Mouse (Mus musculus) spleen, adult 12 weeks (tissue): ENCODE data around the gene Wnt11.

Source experiments
- DNase-seq: peaks from one replicate; pipeline ENCODE4 v3.0.0; 2022; ENCODE audit warnings: low spot score

Wnt11 gene

DNA sequence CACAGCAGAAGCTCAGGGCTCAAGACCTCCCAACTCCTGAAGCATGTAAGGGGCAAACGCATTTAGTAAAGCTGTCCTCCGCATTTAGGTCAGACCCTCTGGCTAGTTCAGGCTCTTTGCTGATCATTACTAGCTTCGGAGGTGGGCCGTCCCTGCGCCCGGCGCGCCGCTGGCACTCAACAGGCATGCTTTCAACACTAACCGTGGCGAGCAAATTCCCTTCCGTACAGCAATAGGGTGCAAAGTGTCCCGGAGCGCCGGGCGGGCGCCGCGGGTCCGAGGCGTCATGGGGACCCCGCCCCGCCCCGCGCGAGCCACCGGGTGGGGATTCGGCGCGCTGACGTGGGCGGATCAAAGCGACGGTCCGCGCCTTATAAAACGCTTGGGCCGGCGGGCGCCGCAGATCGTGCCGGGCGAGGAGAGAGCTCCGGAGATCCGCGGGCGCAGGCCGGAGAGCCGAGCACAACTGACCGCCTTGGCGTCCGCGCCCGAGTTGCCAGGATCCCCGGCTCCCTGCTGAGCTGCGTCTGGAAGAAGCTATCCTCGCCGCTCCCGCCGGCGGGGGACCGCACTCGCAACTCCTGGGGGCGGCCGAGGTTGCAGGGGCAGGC, at the start of gene Wnt11:
Gene Wnt11, plus strand, starts transcription at position 402 of the 611 bp plus-strand sequence.
- no peak for DNase-seq

DNA sequence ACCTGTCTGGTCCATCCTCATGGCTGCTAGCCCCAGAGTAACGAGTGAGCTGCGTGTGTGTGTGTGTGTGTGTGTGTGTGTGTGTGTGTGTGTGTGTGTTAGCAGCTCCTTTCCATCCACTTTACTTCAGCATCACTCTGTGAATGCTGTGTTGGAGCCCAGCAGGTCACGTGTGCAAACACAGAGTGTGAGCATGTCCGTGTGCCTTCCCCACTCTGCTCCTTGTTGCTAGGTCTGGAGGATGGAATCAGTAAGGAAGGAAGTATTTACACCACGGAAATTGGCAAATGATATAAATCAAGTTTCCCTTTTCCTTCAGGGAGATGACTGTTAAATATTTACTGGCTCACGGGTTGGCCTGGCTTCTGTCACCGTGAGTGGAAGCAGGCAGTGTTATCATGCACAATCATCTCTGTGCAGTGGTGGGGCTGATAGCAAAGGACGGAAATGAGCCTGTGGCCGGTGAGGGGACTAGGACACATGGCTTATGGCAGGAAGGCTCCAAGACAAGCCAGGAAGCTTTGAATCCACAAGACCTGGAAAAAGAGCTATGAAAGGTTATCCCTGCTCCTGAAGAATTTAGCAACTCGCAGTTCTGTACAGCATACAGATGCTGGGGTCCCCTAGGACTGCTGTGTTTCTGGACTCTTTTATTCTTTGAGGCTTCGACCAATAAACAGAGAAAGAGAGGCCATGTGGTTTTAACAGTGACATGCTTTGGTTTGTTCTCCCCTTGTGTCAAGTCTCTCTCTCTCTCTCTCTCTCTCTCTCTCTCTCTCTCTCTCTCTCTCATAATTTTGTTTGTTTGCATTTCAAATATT, 47.9 kb upstream of the Wnt11 start:
- DNase-seq = no peak

DNA sequence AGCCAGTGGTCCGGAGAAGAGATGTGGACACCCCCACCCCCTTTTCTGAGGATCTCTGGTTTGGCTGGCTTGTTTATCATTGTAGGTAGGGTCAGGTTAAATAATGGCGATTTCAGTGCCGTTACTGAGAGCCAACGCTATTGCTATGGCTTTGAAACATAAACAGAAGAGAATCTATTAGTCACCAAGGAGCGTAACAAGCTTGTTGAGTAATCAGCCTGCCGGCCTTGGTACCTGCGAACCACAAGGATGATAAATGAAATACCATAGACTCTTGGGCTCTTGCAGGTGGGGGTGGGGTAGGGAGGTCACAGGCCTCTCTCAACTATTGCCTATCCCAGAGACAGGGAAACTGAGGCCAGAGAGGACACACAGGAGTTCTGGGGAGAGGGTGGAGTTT, 46.2 kb upstream of the Wnt11 start:
- DNase-seq = no peak

DNA sequence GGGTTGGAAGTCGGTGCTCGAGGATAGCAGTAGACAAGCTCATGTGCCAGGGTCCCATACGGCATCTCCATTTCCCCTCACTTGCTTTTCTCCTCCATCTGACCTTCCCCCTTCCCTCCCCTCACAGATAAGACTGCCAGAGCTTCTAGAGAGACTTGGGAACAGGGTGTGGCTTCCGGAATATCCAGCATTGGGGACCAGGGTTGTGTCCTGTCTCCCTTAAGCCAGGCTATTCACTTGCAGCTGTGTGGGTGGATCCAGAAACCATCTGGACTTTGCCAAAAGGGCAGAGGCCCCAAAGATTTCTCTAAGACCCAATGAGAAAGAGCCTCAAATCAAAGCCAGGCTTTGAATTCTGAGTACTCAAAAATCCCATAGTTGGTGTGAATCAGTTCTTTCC, 45.8 kb upstream of the Wnt11 start:
- DNase-seq = no peak

DNA sequence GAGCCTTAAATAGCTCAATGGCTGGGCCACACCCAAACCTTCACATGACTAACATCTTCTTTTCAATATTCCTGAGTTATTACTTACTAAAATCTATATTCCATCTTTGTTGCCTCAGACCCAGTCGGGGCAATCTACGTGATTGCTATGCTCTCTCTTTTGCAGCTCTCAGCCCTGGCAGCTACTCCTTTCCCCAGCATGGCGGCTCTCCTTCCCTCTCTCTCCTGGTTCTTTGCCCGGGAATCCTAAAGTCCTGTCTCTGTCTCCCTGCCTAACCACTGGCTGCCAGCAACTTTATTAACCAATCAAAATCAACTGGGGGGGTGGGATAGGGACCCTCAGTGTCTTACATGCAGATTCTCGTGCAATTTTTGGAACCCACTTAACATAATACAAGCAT, 43.0 kb upstream of the Wnt11 start:
- no peak for DNase-seq

DNA sequence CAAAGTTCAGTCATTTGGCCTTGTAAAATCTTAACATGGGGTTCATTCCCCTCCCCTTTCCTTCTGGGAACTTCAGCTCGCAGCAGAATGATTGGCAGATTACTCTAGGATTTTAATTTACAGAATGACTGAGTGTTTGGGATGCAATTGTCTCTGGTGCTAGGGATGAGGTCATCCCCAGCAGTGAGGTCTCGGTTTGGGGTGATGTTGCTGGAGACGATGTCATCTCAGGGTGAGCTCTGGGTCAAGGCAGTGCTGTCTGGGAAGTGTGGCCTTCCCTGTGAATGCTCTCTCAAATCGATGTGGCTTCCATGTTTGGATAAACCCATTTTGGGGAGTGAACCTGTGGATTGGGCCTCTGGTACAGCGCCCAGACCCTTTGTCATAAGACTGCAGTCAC, 41.1 kb upstream of the Wnt11 start:
- no peak for DNase-seq

DNA sequence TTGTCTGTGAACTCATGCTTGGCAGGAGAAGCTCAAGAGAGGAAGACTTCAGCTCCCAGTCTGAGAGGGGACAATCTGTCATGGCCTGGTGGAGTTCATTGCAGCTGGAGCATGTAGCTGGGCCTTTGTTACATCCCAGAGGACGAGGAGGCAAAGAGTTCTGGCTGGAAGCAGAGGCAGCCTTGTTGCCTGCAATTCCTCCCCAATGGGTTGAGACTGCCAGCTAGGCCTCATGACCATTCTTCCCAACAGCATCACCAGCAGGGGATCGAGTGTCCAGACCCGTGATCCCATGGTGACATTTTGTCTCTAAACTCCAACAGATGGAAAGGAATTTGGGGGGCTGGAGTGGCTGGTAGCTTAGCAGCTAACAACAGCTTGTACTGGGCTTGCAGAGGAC, 40.5 kb upstream of the Wnt11 start:
- DNase-seq = no peak

DNA sequence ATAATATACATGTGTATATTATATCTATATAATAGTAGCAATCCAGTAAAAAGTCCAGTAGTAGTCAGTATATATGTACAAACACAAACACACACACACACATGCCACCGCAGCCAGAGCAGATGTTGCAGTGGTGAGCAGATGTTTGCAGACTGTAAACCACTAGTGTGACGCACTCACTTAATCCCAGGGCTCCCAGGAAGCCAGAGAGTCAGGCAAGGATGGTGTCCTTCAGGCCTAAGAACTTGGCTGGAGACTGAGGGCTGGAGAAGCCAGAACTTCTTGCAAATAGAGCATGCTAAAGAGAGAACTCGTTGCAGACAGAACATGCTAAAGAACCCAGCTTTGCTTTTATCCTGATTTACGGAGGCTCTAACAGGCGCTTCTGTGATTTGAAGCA, 39.3 kb upstream of the Wnt11 start:
- no peak for DNase-seq

DNA sequence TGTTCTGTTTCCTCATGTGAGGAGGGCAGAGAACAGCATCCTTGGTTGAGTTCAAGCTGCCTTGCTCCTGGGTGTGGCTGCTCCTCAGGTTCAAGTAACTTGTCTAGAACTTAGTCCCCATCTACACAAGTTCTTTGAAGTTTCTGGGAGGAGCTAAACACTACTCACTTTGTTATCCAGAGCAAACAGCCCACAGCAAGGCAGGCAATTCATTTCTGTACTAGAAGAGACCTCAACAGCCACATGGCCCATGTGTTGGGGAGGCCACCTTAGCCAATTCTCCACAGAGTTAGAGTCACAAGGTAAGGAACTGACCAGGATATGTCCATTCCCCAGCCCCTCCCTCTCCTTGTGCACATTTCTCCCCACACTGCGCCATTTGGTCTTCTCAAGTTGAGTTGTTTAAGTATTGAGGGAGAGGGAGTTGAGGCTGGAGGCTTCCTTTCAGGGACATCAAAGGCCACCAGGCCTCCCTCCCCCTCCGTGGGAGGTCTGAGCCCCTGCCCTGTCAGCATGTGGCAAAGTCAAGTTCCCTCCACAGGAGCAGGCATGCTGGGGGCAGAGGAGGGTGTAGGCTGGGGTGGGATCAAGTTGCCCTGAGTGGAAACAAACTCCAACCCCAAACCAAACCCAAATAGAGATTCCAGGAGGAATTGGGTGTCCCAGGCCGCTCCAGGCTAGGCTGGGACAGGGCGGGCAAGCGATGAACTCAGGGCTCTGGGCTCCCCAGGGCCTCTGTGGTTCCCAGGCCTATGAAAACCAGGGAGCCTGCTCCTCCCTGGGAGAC, 37.4 kb upstream of the Wnt11 start:
- DNase-seq = no peak

DNA sequence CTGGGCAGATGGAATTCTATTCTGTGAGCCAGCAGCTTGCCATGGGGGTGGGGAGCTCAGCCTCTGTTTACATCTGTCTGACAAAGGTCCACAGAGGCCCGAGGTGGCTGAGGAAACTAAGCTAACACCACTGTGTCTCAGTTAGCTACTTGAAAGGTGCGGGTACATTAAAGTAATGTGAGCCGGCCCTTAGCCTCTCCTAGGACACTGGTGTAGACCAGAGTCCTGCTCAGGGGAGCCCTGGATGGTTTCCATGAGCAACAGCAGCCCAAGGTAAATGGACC, 36.8 kb upstream of the Wnt11 start:
- no peak for DNase-seq

DNA sequence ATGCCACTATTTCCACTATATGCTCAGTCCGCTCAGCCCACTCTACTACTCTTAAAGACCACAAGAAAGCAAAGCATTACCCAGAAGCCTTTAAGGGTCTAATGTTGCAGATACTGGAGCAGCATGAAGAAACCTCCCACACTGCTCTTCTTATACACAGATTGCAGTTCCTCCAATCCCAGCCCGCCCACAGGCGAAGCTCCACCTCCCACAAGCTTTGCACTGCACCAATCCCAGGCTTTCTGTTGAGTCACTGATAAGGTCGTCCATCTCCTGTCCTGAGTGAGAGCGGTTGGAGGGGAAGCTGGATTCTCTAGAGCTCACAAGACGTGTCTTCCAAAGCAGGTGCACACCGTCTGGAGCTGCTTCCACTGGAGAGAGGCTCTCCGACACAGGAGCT, 34.5 kb upstream of the Wnt11 start:
- DNase-seq = no peak

DNA sequence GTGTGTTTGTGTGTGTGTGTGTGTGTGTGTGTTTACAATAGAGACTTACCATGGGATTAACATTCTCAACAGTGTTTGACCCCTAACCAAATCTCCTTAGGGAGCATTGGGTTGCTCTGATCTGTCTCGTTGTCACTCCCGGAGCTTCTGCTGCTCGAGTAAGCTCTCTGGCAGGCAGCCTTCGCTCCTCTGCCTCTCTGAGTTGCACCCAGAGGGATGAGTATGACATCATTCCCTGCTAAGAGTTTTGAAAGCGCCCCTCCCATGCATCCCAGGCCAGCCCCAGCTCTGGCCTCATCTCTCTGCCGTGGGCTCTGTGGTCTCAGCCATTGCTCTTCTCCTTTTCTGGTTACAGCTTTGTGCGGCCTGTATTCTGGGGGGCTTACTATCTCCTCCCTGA, 33.8 kb upstream of the Wnt11 start:
- DNase-seq = no peak

DNA sequence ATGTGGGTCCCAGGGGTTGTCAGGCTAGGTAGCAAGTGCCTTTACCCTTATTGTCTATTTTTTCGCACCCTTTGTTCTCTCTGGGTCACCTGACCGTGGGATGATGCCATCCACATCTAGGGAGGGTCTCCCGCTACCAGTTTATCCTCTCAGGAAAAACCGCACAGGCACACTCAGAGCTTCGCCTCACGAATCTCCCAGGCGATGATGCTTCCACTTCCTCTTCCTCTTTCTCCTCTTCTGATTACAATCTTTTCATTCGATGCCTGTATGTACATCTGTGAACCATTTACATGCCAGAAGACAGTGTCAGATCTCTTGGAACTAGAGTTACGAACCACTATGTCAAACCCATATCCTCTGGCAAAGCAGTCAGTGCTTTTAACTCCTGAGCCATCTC, 31.7 kb upstream of the Wnt11 start:
- DNase-seq = no peak

DNA sequence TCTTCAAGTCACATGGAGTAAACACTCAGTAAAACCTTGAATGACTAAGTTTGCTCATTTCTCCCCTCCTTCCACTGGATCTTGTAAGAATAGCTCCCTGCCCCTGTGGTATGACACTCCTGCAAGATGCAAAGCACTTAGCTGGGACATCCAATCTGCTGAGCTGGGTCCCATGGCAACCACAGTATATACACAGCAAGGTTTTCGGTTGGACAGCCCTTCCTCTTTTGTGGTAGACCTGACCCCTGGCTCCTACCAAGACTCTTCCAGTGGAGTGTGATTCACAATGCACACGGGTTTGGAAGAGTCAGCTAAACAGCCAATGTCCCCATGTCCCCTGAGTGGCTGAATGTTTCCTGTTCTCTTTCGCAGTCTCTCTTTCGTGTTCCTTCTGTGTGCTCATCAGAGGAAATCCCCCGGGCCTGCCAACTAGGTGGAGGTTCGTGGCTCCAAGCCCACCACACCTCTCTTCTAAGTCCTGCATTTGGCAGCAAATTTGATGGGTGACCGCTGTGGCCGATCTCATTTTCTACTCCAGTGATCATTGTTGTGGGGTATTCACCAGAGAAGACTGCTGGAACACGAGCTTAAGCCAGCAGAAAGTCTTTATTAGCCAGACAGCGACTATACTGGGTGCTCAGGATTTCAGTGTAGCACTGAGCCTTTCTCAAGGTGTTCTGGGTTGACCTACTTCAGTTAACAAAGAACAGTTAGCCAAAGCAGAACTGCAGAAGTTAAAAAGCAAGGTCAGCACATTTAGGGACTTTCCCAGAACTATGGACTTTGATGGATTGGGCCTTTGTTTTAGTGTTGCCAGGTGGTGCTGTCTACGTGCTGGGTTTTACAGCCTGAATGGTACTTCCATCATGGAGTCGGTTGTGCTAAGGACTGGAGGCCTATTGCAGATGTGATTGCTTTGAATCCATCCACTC, 29.8 kb upstream of the Wnt11 start:
- DNase-seq = no peak

DNA sequence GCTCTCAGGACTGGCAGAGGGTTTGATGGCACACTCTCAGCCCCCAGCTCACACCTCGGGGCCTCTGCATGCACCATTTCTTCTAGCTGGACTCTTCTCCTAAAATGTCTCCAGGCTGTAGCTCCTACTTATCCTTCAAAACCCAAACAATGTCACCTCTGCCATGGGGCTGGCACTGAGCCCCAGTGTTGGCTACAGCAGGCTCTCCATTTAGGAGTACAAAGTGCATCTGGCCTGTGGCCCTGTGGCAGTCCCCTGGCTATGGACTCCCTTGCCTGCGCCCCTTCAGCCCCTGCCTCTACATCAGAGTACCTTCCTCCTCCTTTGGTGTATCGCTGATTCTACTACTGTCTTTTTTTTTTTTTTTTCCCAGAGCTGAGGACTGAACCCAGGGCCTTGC, 28.0 kb upstream of the Wnt11 start:
- DNase-seq = no peak

DNA sequence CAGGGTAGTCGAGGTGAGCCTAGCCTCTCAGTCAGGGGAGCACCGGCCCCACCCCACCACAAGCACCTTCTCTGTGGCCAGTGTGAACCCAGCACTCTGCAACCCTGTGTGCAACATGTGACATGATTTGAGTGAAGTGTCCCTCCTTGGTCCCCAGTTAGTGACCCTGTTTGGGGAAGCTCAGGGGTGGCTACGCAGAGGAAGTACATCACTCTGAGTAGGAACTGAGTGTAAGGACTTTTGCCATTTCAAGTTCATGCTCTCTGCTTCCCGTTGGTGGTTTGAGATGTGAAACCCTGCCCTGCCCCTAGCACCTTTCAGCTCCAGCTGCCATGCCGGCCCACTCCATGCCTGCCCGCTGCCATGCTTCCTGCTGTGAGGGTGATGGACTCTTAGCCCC, 25.5 kb upstream of the Wnt11 start:
- no peak for DNase-seq

DNA sequence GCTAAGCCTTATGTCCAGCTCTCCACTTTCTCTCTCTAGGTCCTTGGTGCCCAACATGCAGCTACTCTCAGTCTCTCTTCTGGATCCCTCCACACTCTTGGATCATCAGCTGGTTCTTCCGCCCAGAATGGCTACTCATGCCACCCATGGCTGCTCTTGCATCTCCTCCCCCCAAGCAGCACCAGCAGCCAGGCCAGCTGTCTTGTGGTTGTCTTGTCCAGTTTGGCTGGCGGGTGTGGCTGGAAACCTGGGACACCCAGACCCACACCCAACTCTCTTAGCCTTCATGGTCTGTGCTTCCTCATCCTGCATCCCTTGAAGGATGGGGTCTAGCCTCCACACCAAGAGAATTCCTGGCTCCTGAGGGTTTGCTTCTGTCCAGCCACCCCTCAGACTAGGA, 24.3 kb upstream of the Wnt11 start:
- DNase-seq = no peak

DNA sequence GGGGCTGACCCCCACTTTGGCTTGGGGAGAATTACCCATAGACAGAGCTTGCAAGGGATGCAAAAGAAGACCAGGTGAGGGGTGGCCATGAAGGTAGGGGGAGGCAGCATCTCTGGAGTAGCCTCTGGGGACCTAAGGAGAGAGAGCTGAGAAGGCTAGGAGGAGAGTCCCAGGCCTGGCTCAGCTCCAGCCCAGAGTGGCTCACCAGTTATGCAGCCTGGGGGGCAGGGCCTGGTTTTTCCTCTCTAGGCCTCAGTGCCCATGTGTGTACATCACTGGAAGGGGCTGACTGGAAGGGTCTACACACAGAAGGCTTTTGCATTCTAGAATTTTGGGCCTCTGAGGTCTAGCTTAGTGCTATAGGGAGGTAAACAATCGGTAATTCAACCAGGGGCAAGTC, 14.4 kb upstream of the Wnt11 start:
- DNase-seq = no peak

DNA sequence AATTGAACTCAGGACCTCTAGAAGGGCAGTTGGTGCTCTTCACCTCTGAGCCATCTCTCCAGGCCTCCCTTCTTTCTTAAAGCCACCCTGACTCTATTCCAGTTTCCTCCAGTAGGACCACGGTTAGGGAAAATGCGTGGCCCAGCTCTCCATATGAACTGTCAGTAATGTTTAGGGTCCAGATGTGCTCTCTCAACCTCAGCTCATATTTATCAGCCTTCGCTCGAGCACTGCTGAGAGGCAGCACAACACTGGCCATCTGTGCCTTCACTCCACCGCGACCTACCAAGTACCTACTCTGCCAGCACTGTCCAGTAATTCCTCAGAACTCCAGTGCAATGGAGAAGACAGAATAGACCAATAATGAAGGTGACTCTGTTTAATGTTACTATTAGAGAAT, 12.0 kb upstream of the Wnt11 start:
- DNase-seq = no peak

DNA sequence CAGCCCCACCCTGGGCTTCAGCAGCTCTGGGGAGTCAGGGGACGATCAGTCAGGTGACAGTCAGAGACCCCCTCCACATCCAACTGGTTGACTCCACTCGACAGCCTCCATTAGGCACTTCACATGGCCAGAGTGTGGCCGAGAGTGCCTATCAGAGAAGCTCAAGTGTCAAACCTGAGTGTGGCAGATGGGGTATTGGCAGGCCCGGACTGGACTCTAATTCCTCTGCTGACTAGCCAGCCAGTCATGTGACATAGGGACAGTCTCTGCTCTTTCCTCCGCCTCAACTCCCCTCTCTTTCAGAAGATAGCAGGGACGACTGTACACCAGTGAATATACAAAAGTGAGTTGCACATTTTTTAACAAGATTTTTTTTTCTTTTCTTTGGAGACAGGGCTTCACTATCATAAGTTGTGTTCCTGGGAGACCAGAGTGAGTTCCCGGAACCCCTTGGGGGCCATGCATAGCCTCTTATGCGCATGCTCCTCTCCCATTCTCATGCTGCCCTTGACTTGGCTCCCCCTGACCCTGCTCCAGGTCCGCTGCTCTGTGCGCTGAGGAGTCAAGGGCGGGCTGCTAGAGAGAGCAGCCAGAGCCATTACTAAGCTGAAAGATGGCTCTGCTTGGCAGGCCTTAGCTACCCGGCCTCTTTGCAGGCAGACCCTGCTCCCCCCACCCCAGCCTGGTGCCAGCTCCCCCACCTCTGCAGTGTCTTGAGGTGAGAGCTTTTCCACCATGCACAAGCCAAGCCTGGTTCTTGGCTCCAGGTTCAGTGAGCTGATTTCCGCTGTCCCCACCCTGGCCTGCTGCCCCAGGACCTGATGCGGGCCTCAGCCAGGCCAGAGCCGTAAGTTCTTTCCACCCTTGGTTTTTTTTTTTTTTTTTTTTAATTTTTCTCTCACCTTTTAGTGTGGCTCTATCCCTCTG, 10.8 kb upstream of the Wnt11 start:
- no peak for DNase-seq

DNA sequence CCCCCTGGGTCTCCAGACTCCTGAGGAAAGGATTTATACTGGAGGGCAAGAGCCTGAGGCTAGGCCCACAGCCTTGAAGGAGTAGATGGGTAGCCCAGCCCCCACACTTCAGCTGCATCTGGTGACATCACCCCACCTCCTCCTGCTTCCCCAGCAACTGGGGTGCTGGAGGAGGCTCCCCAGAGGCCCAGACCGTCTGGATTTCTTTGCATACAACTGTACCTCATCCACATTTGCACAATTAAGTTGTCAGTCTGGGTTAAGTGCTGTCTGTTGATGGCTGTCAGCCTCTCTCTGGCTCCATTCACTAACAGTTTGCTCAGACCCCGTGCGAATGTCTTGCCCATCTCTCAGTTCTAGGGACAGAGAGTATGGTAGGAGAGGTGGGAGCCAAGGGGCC, 6.9 kb upstream of the Wnt11 start:
- DNase-seq = no peak
